Mouse (Mus musculus): ENCODE measurements around the gene Fbxo42.

Fbxo42 gene

GRCm38 (mm10) chr4:141219583-141220213, 72.0 kb downstream of the Fbxo42 start:
- no peak for DNase-seq (ENCODE audit: low spot score in 2 of 2)

DNA sequence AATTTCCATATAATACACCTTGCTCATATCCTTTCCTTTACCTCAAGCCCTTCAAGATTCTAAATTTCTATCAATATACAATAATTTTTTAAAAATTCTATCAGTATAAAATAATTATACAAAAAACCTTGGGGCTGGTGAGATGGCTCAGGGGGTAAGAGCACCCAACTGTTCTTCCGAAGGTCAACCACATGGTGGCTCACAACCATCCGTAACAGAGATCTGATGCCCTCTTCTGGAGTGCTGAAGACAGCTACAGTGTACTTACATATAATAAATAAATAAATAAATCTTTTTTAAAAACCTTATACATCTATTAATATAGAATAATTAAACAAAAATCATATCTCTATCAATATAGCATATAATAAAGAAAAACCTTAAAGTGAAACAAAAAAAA, 74.1 kb downstream of the Fbxo42 start:
- DNase-seq (ENCODE audit: low spot score in 2 of 2), result no peak

- no peak for DNase-seq (ENCODE audit: low spot score in 2 of 2)
These were observed 75.0 kb downstream of the Fbxo42 start for GRCm38 (mm10) chr4:141222752-141223151.

- no peak for DNase-seq (ENCODE audit: low spot score in 2 of 2)
These were observed 81.0 kb downstream of the Fbxo42 start for GRCm38 (mm10) chr4:141228687-141229086.

DNA sequence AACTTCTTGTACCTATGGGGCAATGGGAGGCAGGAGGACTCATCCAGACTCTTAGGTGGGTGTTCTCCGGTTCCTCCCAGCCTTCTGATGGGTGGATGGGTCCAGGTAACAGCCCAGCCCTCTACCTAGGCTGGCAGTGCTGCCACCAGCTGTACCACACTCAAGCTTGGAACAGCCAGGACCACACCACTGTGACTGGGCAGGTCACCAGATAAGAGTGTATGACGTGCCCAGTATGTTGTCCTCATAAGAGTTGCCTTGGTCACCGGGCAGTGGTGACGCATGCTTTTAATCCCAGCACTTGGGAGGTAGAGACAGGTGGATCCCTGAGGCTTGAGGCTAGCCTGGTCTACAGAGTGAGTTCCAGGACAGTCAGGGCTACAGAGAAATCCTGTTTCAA, 85.5 kb downstream of the Fbxo42 start:
- DNase-seq (ENCODE audit: low spot score in 2 of 2), result no peak

DNA sequence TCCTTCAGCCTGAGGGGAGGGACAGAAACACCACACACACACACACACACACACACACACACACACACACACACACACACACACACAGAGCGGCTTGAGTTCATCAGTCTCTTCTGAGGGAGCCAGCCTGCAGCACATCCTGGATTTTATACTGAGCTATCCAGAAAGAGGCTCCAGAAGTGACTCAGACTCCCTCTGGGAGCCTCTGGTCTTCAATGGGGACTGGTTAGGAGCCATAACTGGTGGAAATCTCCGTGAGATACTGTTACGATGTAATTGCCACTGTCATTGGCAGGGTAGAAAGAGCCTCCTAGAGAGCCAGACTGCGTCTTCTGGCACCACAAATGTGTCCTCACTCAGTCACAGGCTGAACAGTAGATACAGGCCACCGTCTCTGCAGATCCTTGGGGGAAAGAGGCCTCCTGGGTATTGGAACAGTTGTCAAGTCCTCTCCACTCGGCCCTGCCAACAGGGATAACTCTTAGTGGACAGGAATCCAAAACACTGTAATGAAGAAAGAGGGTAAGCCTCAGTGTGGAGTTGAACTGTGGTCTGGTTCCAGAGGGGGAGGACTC, 87.9 kb downstream of the Fbxo42 start:
- DNase-seq (ENCODE audit: low spot score in 2 of 2), result no peak

DNA sequence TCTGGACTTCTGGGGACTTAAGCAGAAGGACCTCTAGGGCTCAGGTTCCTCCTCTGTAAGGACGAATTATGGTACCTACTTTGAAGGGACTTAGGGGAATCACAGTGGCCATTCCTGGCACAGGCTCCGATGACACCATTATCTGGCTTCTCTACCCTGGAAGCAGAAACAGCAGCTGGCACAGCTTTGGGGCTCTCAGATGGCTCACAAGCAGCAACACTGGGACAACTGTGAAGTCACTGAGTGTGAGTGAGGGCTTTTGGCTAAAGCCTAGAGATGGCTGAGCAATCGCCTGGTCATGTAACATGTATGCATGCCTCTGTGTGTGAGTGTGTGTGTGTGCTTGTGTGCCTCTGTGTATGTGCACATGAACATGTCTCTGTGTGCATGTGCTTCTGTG, 89.1 kb downstream of the Fbxo42 start:
- DNase-seq (ENCODE audit: low spot score in 2 of 2), result no peak

DNA sequence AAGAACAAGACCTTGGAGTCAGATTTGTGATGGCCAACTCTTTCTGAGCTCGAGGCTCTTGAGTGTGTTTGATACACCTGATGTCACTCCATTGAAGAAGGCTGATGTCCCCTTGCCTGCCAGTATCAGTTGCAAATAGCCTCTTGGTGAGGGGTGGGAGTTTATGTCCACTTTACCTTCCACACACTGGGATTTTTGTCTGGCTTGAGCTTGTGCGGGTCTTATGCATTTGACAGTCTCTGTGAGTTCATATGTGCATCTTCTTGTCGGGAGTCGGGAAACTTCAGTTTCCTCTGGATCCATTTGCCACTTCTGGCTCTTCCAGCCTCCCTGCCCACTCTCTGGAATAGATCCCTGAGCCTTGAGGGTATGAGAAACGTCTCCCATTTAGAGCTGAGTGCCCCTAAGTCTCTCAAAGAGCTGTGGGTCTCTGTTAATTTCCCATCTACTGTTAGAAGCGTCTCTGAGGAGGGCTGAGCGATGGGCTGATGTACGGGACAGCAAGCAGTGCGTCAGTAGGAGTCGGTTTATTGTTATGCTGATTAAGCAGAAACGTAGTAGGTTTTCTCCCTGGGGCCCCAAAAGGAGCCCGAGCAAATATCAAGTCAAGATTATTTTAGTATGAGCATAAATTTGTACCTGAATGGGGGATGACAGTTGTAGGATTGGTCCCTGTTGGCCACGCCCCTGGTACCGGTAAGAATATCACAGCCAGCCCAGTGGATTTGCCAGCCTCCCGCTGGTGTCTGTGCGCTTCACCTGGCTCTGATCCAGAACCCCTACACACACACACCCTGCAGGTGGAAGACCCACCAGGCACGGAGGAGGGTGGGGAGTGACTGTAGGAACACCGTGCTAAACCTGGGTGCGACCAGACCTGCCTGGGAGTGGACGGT, 91.0 kb downstream of the Fbxo42 start:
- no peak for DNase-seq (ENCODE audit: low spot score in 2 of 2)

DNA sequence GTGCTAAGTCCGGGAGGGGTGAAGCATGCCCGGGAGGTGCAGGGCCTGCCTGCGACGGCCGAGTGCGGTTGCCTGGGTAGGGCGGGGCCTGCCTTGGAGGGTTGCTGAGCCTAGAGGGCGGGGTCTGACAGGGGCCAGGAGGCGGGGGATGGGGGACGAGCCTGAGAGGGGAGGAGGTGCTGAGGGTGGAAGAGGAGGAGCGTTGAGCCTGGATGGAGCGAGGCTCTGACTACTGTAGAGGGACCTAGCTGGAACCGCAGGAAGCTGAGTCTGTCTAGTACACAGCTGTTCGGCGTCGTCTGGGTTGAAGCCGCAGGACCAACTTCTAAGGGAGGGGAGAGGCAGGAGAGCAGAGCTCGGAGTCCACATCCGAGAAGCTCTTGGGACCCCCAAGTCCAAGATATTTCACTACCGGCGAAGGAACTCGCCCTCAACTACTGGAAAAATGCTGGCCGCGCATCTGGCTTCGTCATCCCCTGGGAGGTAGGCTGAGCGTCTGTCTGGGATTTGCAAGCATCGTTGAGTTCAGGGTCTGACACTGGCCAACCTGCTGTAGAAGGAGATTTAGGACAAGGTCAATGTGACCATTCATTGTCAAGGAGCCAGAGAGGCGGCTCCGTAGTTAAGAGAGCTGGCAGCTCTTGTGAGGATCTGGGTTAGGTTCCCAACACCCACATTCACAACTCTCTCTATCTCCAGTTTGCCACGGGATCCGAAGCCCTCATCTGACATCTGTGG, 91.8 kb downstream of the Fbxo42 start, which contains the start of gene Arhgef19:
Gene Arhgef19, plus strand, starts transcription at position 112 of the 738 bp plus-strand sequence.
- peak in 1 of 2 experiments; percentile 46 for DNase-seq (ENCODE audit: low spot score in 2 of 2)

DNA sequence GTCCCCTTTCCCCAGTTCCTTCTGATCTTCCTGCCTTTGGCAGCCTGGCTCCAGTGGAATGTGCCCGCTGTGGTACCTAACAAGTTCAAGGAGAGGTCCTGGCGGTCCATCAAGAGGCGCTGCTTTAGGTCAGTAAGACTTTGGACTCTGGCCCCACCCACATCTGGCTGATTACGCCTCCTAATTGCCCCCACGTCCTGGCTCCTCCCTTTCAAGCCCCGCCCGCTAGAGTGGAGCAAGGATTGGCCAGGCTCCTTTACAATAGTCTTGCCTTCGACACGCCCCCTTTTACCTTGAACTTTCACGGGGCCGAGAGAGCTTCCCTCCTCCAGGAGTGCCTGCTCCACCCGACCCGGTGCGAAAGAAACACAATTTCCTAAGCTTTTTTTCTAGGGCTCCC, 92.9 kb downstream of the Fbxo42 start:
- no peak for DNase-seq (ENCODE audit: low spot score in 2 of 2)

GRCm38 (mm10) chr4:141241861-141242260, 94.1 kb downstream of the Fbxo42 start:
- no peak for DNase-seq (ENCODE audit: low spot score in 2 of 2)

DNA sequence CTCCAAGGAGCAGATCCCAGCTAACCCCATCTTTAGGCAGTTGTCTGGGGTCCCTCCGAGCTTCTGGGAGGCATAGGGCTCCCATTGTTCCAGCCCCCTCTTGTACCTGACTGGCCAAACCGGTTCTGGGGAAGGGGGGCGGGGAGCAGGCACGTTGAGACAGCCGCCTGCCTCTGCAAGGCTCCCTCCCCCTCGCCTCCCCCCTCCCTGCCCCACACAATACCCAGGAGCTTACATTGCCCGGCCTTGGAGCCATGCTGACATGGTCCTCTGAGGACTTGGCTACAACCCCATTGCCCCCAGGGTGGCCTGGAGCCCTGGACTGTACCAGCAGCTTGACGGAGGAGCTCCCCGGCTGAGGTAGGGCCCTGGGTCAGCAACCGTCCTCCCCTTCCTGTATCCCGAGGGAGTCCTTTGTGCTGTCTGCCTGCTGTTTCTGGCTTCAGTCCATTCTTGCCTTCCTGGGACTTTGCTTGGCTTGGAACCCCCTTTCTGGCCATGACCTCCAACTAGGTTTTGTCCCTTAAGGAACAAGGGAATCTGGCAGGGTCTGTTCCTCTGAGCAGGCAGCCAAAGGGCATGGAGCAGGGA, 95.0 kb downstream of the Fbxo42 start:
- DNase-seq (ENCODE audit: low spot score in 2 of 2), result no peak

DNA sequence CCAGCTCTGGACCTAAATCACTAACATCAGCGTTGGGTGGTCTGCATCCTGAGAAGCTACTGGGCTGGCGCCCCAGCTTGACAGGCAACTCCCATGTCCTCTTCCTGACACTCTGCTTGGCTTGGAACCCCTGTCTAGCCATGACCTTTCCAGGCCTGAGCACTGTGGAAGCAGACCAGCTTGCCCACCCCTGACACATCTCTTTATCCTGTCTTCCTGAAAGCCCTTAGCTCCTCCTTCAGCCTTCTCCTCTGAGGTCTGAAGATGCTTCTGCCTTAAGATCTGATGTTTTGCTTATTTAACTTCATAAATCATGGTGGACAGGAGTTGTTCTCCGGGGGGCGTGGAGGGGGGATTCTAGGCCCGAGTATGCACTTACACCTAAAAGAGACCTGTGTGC, 95.9 kb downstream of the Fbxo42 start:
- DNase-seq (ENCODE audit: low spot score in 2 of 2), result no peak

DNA sequence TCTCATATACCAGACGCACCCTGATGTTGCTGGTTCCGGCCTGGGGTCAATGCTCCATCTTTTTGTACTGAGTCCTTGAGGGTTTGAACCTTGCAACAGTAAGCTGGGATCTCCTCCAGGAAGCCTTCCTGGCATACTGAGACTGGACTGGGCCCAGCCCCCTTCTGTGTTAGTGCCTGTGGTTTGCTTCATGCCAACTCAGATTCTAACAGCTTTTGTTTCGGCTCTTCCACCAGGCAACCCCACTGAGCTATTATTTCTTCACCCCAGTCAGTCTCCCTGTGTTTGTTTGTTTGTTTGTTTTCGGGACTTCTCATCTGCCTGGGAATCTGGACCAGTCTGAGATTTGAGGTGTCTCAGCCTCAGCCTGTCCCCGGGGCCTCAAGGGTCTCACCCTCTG, 96.7 kb downstream of the Fbxo42 start:
- no peak for DNase-seq (ENCODE audit: low spot score in 2 of 2)

DNA sequence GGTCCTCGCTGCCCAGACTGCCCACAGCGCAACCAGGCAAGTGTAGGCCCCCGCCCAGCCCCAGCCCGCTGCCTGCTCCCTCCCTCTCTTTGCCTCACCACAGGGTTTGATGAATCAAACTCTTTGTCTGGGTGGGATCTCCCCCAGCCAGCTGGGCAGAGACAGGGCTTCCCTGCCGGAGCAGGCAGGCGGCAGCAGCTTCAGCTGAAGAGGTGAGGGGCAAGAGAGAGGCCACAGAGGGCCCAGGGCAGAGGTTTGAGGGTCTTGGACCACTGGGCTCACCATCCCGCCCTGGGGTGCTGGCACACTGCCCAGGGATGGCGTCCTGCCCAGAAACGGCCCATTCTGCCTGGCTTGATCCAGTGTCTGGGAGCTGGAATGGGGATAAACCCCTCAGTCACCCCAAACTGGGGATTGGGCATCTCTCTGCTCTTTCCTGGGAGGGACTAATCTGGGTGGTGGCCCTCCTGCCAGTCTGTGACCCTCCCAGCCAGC, 97.3 kb downstream of the Fbxo42 start:
- DNase-seq (ENCODE audit: low spot score in 2 of 2), result peak; percentile 52 to 54

GRCm38 (mm10) chr4:141246089-141246997, 98.6 kb downstream of the Fbxo42 start:
- no peak for DNase-seq (ENCODE audit: low spot score in 2 of 2)

GRCm38 (mm10) chr4:141246998-141247350, 99.3 kb downstream of the Fbxo42 start:
- DNase-seq (ENCODE audit: low spot score in 2 of 2), result no peak

DNA sequence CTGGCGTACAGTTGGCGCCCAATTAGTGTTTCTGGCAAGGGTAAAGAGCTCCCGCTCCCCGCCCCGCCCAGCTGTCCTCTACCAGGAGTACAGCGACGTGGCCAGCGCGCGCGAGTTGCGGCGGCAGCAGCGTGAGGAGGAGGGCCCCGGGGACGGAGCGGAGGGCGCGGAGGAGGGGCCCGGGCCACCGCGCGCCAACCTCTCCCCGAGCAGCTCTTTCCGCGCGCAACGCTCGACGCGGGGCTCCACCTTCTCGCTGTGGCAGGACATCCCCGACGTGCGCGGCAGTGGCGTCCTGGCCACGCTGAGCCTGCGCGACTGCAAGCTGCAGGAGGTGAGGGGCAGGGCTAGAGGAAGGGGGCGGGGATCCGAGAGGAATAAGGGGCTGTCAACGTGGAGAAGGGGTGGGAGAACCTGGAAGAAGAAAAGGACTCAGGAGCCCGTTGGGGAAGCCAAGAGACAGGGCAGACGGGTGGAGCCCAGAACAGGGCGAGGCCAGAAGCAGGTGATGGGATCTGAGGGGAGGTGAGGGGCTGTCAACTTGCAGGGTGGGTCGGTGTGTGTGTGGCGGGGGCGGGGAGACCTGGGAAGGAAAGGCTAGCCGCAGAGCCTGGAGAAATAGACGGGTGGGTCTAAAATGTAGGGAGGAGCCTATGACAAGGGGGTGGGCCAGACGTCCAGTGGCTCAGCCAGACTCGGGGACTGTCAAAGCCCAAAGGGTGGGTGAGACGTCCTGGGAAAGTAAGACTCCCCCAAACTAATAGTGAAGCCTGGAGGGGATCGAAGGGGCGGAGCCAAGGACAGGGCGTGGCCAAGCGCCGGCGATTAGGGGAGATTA, 100.3 kb downstream of the Fbxo42 start:
- no peak for DNase-seq (ENCODE audit: low spot score in 2 of 2)

- no peak for DNase-seq (ENCODE audit: low spot score in 2 of 2)
These were observed 100.9 kb downstream of the Fbxo42 start for GRCm38 (mm10) chr4:141248614-141248978.

DNA sequence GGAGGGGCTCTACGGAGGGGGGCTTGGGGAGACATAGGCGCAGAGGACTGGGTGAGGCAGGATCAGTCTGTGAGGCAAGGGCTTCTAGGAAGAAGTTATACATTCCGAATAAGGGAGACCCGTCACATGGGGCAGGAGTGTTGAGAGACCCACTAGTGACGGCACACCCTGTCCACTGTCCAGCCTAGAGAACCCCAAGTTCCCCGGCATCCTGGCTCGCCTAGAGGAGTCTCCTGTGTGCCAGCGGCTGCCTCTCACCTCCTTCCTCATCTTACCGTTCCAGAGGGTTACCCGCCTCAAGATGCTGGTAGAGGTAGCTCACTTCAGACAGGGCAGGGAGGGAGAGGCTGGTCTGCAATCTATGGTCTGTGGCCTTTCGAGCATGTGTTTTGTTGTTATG, 101.7 kb downstream of the Fbxo42 start:
- no peak for DNase-seq (ENCODE audit: low spot score in 2 of 2)

Measured in right cerebral cortex, adult 2 months (tissue).